Mouse (Mus musculus) myocyte (in vitro differentiated cells): ENCODE results near the gene Frem2.

Experiments used
- CEBPB ChIP-seq: IDR thresholded peaks from 2 replicates; pipeline ENCODE4 v1.6.1; 2011; ENCODE audit warnings: mild to moderate bottlenecking, moderate library complexity; ENCODE audit not compliant: poor library complexity, insufficient read depth, severe bottlenecking
- E2F4 ChIP-seq: IDR thresholded peaks from one replicate; pipeline ENCODE4 v1.6.1; 2011; ENCODE audit warnings: mild to moderate bottlenecking, control low read depth, moderate library complexity; ENCODE audit not compliant: insufficient read depth
- MAX ChIP-seq: IDR thresholded peaks from one replicate; pipeline ENCODE4 v1.6.1; 2011; ENCODE audit warnings: low read depth, mild to moderate bottlenecking, control low read depth
- MYOD1 ChIP-seq, 3 experiments: IDR thresholded peaks; one replicate each; pipeline ENCODE4 v1.6.1; 2011; ENCODE audit warnings: control low read depth in 2 of 3, low read depth in 2 of 3, mild to moderate bottlenecking in 2 of 3, moderate library complexity in 1 of 3; ENCODE audit not compliant: insufficient read length in 2 of 3, control insufficient read depth in 1 of 3
- MYOG ChIP-seq, 3 experiments: IDR thresholded peaks; one replicate each; pipeline ENCODE4 v1.6.1; 2011; ENCODE audit warnings: control low read depth in 2 of 3, low read depth in 2 of 3, mild to moderate bottlenecking in 2 of 3; ENCODE audit not compliant: insufficient read length in 2 of 3, control insufficient read depth in 1 of 3, insufficient read depth in 1 of 3
- POLR2A ChIP-seq: IDR thresholded peaks from one replicate; pipeline ENCODE4 v1.6.1; 2011; ENCODE audit warnings: low read depth, mild to moderate bottlenecking, control low read depth, moderate library complexity; ENCODE audit not compliant: insufficient read length
- POLR2AphosphoS2 ChIP-seq: IDR thresholded peaks from one replicate; pipeline ENCODE4 v1.6.1; 2011; ENCODE audit warnings: low read depth, control low read depth; ENCODE audit not compliant: insufficient read length
- REST ChIP-seq: IDR thresholded peaks from one replicate; pipeline ENCODE4 v1.6.1; 2011; ENCODE audit warnings: mild to moderate bottlenecking, control low read depth, moderate library complexity; ENCODE audit not compliant: insufficient read depth, insufficient read length
- SRF ChIP-seq: IDR thresholded peaks from one replicate; pipeline ENCODE4 v1.6.1; 2011; ENCODE audit warnings: low read depth; ENCODE audit not compliant: control insufficient read depth, insufficient read length
- TCF12 ChIP-seq: IDR thresholded peaks from one replicate; pipeline ENCODE4 v1.6.1; 2011; ENCODE audit warnings: mild to moderate bottlenecking, control low read depth; ENCODE audit not compliant: poor library complexity, insufficient read depth, severe bottlenecking
- TCF3 ChIP-seq: IDR thresholded peaks from one replicate; pipeline ENCODE4 v1.6.1; 2011; ENCODE audit warnings: low read depth, control low read depth; ENCODE audit not compliant: insufficient read length
- USF1 ChIP-seq: IDR thresholded peaks from one replicate; pipeline ENCODE4 v1.6.1; 2011; ENCODE audit warnings: low read depth, mild to moderate bottlenecking, control low read depth, moderate library complexity

DNA sequence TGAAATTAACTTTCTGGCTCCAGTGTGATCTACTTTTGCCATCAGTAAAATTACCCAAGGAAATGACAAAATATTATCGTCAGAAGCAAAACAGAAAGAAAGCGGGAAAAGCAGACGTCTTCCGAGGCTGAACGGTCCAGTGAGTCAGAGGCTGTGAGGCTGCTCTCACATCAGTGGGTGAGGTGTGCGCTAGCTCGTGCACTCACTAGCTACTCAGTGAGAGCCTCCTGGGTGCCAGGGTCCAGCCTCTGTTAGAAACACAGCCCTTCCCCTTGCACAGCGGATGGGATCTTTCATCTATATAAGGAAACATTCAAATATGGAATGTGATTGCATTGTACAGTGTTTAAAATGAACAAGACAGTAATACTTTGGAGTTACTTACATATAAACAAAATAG, 36.8 kb downstream of the Frem2 start:
- TF ChIP-seq POLR2A (no peak), SRF (no peak), MYOG (IDR thresholded peaks at IDR 0.05; ENCODE audit: control insufficient read depth in 1 of 3, insufficient read depth in 1 of 3, insufficient read length in 2 of 3, low read depth in 2 of 3) (no peak), E2F4 (no peak), USF1 (no peak), TCF12 (no peak), CEBPB (no peak), TCF3 (no peak), MYOD1 (IDR thresholded peaks at IDR 0.05; ENCODE audit: control insufficient read depth in 1 of 3, insufficient read length in 2 of 3, low read depth in 2 of 3) (no peak), POLR2AphosphoS2 (no peak), REST (no peak), MAX (no peak)
